Mouse (Mus musculus) forebrain, embryonic 15.5 days (tissue): ENCODE measurements around the gene Magee2. TPM values are rescaled to one million over a fixed set of nuclear protein-coding genes. Genes with fewer than 3 reads are reported as not detected.
"Not testable (repeated sequence)": the region's sequence is repeated elsewhere in the genome, so short reads cannot be mapped to it uniquely, and the experiment has no call there.

Source experiments
- ATAC-seq: fragments of 200-750 bp; cut with Nextera tagmentation; replicated peaks from 2 replicates; pipeline ENCODE4 v1.8.0; 2017; ENCODE audit warnings: mild to moderate bottlenecking, moderate TSS enrichment, moderate library complexity
- H3K27ac ChIP-seq: fragments of 300-500 bp; sonication (generic); replicated peaks from 2 replicates; pipeline ENCODE4 v1.5.1; 2015; ENCODE audit warnings: mild to moderate bottlenecking, inconsistent platforms
- H3K27me3 ChIP-seq: fragments of 300-500 bp; sonication (generic); 2 replicates; pipeline ENCODE4 v1.6.1; 2015; ENCODE audit warnings: inconsistent platforms
- H3K36me3 ChIP-seq: fragments of 300-500 bp; sonication (generic); 2 replicates; pipeline ENCODE4 v1.6.1; 2015; ENCODE audit warnings: mild to moderate bottlenecking, inconsistent platforms
- H3K4me1 ChIP-seq: fragments of 300-500 bp; sonication (generic); 2 replicates; pipeline ENCODE4 v1.6.1; 2015; ENCODE audit warnings: inconsistent platforms
- H3K4me2 ChIP-seq: fragments of 300-500 bp; sonication (generic); replicated peaks from 2 replicates; pipeline ENCODE4 v1.6.1; 2015; ENCODE audit warnings: mild to moderate bottlenecking, inconsistent platforms
- H3K4me3 ChIP-seq: fragments of 300-500 bp; sonication (generic); 2 replicates; pipeline ENCODE4 v1.5.1; 2015; ENCODE audit warnings: mild to moderate bottlenecking, inconsistent platforms
- H3K9ac ChIP-seq: fragments of 300-500 bp; sonication (generic); replicated peaks from 2 replicates; pipeline ENCODE4 v1.6.1; 2015; ENCODE audit warnings: mild to moderate bottlenecking, inconsistent platforms
- H3K9me3 ChIP-seq: fragments of 300-500 bp; sonication (generic); 2 replicates; pipeline ENCODE4 v1.6.1; 2016; ENCODE audit warnings: inconsistent platforms
- WGBS: fragments of 180-500 bp; shearing (Covaris S2); methylation state at CpG from one replicate; pipeline ENCODE4 v1.1.7; 2015; ENCODE audit warnings: mixed read lengths; 5-methylcytosine and 5-hydroxymethylcytosine counted together
- polyA plus RNA-seq: library from polyadenylated mRNA; unstranded; fragments of >200 nt; fragmentation: Nextera tagmentation; extraction: Ambion mirVana; gene quantifications from 2 replicates; pipeline ENCODE4 v1.2.1, GENCODE M21; 2015

Gene Magee2
- polyA plus RNA-seq, result 20.2 and 21.6 TPM in 2 replicates

DNA sequence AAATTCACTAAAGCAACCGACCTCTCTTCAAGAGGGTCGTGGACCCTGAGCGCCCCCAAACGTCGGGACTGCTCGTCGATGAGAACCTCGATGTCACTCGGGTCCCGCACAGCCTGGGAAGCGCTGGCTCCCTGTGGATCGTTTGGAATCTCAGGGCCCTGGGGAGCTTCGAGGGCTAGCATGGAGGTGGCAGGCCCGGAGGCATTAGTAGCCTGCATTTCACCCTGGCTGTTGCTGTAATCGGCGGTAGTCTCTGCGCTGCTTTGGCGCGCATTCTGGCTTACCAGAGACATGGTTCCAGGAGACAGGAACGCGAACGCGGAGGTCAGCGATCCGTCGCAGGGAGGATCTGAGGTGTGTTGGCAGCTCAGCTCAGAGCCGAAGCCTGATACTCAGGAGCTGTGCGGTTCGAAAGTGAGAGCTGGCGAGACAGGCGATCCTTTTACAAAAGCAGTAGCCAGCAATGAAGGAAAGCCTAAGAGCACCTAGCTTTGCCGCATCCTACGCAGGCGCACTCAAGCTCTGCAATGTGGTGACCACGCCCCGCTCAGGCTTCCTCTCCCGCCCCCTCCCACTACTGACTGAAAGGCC, at the start of gene Magee2:
Gene Magee2 (minus strand): TSS at position 517 of the 591 bp plus-strand sequence.
- peak within 1 kb of the TSS; percentile 51 for H3K4me3 ChIP-seq
- H3K27ac ChIP-seq, result peak within 1 kb of the TSS; percentile 78
- peaks cover 6% of the 10 kb centered on the region for H3K27me3 ChIP-seq
- 26% methylated on average over 37 of the region's 37 CpGs for WGBS
- no peaks in the 10 kb centered on the region for H3K4me1 ChIP-seq
- H3K9me3 ChIP-seq, result no peaks in the 10 kb centered on the region
- peak within 1 kb of the TSS; percentile 54 for H3K4me2 ChIP-seq
- H3K9ac ChIP-seq, result peak within 1 kb of the TSS; percentile 67
- ATAC-seq, result peak; percentile 97
- H3K36me3 ChIP-seq, result no peaks in the 10 kb centered on the region

DNA sequence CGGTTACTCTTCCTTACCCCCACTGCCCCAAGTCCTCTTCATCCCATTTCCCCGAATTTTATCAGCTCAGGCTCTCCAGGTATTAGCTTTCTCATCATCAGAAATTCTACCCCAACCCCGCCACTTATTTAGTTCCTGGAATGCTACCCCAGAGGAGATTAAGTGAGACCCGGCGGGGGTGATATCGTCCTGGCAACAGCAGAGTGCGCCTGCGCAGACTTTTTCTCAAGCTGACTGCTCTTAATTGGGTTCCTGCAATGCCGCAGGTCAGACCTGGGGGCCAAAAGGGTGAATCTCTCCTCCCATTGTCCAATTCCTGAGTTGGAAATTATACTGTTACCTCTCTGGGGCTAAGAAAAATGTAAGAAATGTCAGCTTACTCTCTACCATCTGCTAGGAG, 3.5 kb downstream of the Magee2 start:
- Histone ChIP-seq H3K9ac (no peak overlapping the region), H3K4me3 (0 out of 2 replicates have a peak overlapping the region, but pooled peaks have one; percentile 4), H3K9me3 (no peaks in the 10 kb centered on the region), H3K36me3 (no peaks in the 10 kb centered on the region), H3K4me2 (peak overlapping the region; percentile 23), H3K27ac (no peak overlapping the region), H3K27me3 (peaks cover 6% of the 10 kb centered on the region), H3K4me1 (no peaks in the 10 kb centered on the region)
- no peak for ATAC-seq
- 28% methylated on average over 9 of the region's 9 CpGs for WGBS

DNA sequence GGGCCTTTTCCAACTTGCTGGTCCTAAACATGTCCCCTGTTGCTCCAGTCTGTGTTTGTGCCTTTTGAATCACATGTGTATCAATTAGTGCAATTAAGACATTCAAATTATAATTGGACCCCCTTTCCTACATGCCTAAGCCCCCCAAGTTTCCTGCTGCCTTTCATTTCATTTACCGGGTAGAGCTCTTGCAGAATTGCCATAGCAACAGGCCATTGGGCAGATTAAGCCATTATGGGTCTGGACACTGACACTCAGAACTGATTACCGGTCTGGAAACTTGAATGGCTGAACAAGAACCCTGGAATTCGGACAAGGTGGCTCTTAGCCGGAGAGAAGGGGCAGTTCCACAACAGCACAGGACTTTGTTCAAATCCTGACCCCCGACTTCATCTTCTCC, 39.5 kb downstream of the Magee2 start:
- WGBS, result 9% methylated on average over 3 of the region's 5 CpGs
- not testable (repeated sequence) for H3K27me3 ChIP-seq, H3K9me3 ChIP-seq, H3K27ac ChIP-seq, H3K36me3 ChIP-seq, H3K9ac ChIP-seq, H3K4me2 ChIP-seq, H3K4me3 ChIP-seq, H3K4me1 ChIP-seq
- ATAC-seq, result peak; percentile 32; the same call in 1 of the 2 replicates

DNA sequence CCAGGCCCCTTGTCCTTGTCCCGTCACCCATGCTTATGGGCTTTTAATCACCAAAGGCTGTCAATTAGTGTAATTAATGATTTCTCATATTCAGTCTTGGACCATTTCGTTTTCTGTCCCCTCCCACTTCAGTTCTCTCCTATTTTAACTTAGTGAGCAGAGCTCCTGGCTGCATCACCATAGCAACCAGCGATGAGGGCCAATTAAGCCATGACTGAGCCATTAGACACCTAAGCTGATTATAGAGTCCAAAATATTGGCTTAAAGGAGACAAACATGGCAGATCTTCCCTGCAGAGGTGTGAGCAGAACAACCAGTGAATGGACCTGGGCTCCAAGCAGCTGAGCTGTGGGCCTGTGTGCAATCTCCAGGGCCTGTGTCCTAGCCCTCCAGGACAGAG, 40.1 kb downstream of the Magee2 start:
- H3K36me3 ChIP-seq, H3K27ac ChIP-seq, H3K4me1 ChIP-seq, H3K4me3 ChIP-seq, H3K9me3 ChIP-seq, H3K27me3 ChIP-seq, H3K4me2 ChIP-seq, H3K9ac ChIP-seq: not testable (repeated sequence)
- ATAC-seq, result peak; percentile 57; the same call in 1 of the 2 replicates
- 27% methylated on average over 1 of the region's 3 CpGs for WGBS

DNA sequence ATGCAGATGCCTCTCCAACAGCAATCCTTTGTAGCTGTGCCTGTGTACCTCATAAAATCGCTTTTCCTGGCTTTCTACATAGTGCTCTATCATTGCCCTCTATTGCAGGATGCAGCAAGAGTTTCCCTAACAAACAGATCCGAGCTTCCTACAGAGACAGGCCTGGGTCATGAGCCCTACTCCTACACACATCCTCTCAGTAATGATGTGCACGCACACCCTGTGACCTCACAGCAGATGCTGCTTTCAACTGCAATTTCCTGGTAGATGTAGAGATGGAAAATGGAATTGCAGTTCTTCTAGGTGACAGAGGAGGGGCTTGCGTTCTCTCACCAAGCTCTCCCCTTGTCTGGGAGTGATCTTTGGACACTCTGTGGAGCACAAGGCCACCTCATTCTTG, 43.4 kb downstream of the Magee2 start:
- H3K9ac ChIP-seq, H3K4me3 ChIP-seq, H3K36me3 ChIP-seq, H3K27me3 ChIP-seq, H3K4me1 ChIP-seq, H3K4me2 ChIP-seq, H3K9me3 ChIP-seq, ATAC-seq, H3K27ac ChIP-seq: not testable (repeated sequence)
- WGBS, result 71% methylated on average over 4 of the region's 4 CpGs

Other genes with a start within 250 kb of the Magee2 start
- gene Zdhhc15, start 186.2 kb downstream of the Magee2 start, polyA plus RNA-seq, result 3.4 TPM in 2 replicates
- gene Pbdc1, start 222.5 kb upstream of the Magee2 start, polyA plus RNA-seq, result 34.6 and 38.6 TPM in 2 replicates